Mouse (Mus musculus): ENCODE results near the gene Xpnpep3.
"Not testable (repeated sequence)": the region's sequence is repeated elsewhere in the genome, so short reads cannot be mapped to it uniquely, and the experiment has no call there.

Gene Xpnpep3

DNA sequence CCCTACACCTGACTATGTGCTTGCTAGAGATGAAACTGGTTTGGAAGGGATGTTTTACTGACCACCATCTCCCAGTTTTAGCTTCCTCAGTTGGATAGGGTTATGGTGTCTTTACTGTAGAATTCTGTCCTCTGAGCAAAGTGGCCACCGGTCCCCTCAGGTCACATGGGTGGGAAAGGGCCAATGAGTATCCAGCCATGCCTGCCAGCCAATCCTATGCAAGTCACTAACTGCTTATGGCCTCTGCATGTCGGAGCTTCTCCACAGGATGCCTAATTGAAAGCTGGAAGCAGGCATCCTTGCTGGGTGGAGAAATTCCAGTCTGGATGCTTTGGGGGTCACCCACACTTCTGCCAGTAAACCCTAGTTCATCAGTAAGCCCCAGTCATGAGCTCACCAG lies 76.7 kb downstream of the Xpnpep3 start:
- CTCF ChIA-PET: no interaction called here

DNA sequence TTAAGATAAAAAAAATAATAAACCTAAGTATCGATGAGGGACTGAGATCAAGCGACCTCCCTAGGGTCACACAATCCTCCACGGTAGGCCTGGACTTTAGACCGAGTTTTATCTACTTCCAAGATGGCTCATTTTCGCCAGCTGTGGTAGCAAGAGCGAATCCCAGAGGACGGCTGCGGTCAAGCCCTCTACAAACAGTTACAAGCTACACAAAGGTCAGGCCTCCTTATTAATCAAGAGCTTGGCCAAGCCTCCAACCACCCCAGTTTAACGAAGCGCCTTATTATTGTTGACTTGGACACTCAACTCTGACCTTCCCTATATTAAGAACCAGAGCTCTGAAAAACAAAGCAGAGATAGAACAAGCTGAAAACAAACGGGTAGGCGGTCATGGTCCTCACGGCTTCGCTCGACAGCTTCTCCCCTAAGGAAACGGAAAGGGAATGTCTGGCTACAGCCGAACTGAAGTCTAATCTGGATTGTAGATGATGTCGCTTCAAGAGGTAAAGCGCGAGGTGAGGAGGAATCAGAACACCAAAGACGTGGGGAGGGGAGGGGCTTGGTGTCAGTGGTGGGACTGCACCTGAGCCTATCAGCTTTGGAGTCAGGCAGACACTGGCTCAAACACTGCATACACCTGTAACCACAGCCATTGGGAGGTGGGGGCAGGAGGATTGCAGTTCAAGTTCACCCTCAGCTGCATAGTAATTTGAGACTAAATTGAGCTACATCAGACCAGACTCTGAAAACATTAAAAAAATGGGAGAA lies 79.7 kb downstream of the Xpnpep3 start:
- CTCF ChIA-PET: no interaction called here

DNA sequence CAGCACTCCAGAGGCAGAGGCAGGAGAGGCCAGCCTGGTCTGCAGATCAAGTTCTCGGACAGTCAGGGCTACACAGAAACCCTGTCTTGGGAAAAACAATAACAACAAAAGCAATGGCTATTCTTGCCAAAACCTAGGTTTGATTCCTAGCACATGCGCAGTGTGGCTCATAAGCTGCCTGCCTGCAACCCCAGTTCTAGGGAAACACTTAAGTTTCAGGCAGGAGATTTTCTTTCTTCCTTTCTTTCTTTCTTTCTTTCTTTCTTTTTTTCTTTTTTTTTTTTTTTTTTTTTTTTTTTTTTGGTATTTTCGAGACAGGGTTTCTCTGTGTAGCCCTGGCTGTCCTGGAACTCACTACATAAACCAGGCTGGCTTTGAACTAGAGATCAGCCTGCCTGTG lies 80.3 kb downstream of the Xpnpep3 start:
- CTCF ChIA-PET: not testable (repeated sequence)

DNA sequence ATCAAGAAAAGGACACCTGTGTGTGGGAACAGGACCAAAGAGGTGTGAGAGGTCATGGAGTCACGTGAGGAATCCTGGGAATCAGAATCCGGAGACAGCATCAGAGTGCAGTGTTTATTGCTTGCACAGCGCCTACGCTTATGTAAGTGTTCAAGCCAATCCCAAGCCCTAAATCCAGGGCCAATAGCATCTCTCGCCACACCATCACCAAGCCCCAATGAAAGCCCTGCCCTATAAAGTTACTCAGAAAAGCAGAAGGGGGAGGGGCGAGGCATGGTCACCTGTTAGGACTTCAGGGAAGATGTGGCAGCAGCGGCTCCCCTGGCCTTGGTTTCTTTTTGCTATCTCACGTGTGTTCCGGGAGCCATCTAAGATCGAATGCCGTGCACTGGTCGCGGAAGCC lies 81.0 kb downstream of the Xpnpep3 start:
- CTCF ChIA-PET: interaction anchor here (0.6 kb wide), 1 partner anchor 233 kb away, joined by 7 read pairs; no protein-coding TSS in a partner anchor

DNA sequence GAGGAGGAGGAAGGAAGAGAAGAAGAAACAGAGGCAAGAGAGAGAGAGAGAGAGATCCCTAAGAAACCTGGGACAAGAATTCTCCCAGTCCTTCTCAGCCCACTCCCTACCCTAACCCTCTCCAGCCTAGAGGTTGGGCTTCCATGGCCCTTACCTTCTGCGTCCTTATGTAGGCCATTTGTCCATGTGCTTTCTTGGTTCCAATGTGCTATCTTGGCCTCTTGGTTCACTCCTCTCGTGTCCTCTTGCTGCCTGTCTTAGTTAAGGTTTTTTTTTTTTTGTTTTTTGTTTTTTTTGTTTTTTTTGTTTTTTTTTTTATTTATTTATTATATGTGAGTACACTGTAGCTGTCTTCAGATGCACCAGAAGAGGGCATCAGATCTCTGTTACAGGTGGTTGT lies 83.0 kb downstream of the Xpnpep3 start:
- CTCF ChIA-PET: interaction anchor here (0.7 kb wide), 2 partner anchors 11 to 120 kb away, joined by 3 to 6 read pairs; no protein-coding TSS in a partner anchor

DNA sequence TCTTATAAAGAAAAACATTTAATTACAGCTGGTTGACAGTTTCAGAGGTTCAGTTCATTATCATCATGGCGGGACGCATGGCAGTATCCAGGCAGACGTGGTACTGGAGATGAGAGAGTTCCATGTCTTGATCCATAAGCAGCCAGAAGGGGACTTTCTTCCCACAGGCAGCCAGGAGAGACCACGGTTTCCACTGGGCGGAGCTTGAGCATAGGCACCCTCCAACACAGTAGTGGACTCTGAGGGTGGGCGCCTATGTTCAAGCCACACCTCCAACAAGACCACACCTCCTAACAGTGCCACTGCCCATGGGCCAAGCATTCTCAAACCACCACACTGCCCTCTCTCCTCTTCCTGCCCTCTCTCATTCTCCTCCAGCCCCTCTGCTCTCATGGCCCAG lies 83.8 kb downstream of the Xpnpep3 start:
- CTCF ChIA-PET: no interaction called here

DNA sequence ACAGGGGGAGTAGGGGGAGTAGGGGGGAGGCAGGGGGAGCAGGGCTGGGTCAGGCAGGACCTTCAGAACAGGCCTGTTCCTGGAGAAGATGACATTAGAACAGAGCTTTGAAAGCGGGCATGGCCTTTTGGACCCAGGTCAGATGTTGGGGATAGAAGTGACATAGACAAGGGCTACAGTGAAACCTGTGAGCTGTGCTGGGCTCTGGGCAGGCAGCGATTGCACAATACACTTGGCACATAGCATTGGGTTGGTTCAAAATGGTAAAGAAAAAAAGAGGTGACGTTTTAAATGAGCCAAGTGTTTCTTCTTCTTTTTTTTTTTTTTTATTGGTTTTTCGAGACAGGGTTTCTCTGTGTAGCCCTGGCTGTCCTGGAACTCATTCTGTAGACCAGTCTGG lies 85.5 kb downstream of the Xpnpep3 start:
- CTCF ChIA-PET: no interaction called here

DNA sequence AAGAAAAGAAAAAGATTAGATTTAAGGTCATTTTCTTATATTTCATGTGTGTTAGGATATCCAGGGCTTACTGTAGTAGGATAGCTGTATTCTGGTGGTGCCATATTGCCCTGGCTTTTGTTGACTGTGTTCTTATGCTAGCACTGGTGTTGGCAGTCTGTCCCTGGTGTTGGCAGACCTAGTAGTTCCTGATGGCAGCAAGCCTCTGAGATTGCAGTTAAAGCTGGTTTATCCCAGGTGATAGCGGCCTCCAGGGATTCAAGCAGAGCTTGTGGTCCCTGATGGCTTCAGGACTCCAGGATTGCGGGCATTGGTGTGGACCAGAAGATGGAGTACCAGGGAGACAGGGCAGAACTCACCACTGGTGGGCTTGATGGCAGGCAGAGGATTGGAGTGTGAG lies 103.5 kb downstream of the Xpnpep3 start:
- CTCF ChIA-PET: no interaction called here

DNA sequence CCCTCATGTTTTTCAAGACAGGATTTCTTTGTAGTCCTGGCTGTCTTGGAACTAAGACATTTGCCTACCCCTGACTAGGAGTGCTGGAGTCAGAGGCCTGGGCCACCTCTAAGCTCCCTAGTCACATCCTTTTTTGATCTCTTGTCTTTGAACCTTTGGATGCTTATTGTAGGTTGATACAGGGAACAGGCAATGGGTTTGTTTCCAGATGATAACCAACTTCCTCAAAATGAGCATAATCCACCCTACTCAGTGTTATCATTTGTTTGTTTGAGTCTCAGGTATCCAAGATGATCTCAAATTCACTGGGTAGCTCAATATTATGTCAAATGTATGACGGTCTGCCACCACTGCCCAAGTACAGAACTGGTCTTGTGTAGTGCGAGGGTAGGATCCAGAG lies 104.1 kb downstream of the Xpnpep3 start:
- CTCF ChIA-PET: no interaction called here
